Mouse (Mus musculus) adrenal gland, adult 2 months (tissue): ENCODE results near the gene Shb. TPM values are rescaled to one million over a fixed set of nuclear protein-coding genes. Genes with fewer than 3 reads are reported as not detected.

Experiments
- DNase-seq: peaks from one replicate; pipeline ENCODE4 v3.0.0; 2021
- polyA plus RNA-seq: library from polyadenylated mRNA; depleted of rRNA; stranded (reverse); fragments of >200 nt; gene quantifications from 2 replicates; pipeline ENCODE4 v1.2.3, GENCODE M21; 2012
- total RNA-seq, 2 experiments: library from RNA; stranded (reverse); gene quantifications; 2 replicates each; pipeline ENCODE4 v1.2.3; 2021

Gene Shb
- total and polyA plus RNA-seq, 3 experiments = 48.7 to 154 (median 106) TPM

GRCm38 (mm10) chr4:45455001-45455400 lies 77.3 kb downstream of the Shb start:
- no peak for DNase-seq

DNA sequence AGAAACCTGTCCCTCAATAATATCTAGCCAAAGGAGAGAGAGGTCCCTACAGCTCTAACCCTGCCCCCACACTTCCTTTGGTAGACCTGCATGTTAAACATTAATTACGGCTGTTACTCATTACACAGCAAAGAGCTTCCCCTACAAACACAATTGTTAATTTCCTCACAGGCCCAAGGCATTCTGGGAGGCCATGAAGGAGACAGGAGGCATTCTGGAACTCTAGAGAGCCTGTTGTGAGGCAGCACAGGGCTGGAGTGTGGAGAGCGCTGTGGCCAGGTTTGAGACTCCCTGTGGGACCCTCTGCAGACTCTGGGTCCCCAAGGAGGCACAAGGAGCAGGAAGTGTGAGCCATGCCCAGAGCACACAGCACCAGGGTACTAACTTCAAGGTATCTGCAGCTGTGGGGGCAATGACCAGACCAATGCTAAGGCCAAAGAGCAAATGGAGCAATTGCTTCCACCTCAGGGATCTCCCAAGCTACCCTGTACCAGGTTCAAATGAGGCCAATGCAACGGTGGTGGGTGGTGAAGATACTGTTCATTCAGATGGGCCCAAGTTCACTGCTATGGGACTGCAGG lies 78.9 kb downstream of the Shb start:
- peak; percentile 28 for DNase-seq

DNA sequence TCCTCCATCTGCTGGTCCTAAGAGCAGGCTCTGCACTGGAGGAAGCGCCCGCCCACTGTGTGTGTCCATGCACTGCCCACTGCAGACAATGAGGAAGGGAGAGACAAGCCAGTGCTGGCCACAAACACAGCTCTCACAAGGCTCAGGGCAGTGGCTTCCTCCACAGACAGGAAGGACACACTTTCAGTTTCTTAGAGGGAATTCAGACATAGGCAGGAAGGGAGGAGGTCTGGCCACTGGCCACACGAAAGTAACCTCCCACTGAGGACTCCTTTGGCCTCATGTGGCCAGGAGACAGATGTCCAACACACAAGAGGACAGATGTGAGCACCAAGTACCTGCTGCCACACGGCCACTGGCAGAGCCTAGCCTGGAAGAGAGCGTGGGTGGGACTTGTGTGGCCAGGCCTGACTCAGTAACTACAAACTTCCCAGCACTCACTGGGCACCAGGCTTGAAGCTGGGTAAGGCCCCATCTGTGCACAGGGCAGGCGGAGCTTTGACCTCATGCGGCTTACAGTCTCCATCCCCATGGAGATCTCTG lies 79.6 kb downstream of the Shb start:
- peak; percentile 60 for DNase-seq

- DNase-seq = no peak
Observed at GRCm38 (mm10) chr4:45449012-45449411, 83.3 kb downstream of the Shb start.

- no peak for DNase-seq
Observed at GRCm38 (mm10) chr4:45448481-45448880, 83.8 kb downstream of the Shb start.

DNA sequence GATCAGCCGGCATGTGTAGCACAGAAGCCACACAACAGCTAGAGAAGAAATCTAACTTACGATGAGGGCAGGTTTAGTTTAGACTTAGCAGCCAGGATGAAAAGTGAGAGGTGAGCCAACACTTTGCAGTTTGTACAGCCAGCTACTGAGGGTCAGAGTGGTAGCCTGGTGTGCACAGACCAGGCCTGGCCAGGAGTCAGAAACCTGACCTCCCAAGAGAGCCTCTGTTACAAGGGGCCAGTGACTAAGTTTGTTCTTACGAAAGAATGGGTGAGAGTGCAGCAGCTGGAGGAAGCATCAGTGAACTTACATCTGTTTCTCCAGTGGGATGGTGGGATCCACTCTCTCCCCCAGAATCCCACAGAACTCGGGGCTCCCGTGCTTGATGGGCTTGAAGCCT lies 85.1 kb downstream of the Shb start:
- DNase-seq = peak; percentile 76

- no peak for DNase-seq
Observed at GRCm38 (mm10) chr4:45445235-45445634, 87.0 kb downstream of the Shb start.

DNA sequence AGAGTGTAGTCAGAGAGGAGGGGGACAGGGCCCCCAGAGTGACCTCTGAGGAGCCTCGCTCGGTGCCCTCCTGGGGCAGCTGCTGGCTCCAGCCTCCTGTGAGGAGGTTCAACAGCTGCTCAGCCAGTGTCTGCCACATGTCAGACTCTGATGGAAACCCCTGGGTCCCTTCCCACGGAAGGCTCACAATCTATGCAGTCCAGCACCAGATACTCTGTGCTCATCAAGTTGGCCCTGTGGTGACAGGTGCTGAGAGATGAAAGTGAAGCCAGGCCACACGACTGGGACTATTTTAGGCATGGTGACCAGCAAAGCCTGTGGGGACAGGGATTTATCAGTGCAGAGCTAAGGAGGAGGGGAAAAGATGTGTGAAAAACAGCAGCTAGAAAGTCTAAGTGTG lies 87.5 kb downstream of the Shb start:
- no peak for DNase-seq

GRCm38 (mm10) chr4:45443652-45444051 lies 88.6 kb downstream of the Shb start:
- no peak for DNase-seq

GRCm38 (mm10) chr4:45442237-45442636 lies 90.0 kb downstream of the Shb start:
- DNase-seq = no peak

DNA sequence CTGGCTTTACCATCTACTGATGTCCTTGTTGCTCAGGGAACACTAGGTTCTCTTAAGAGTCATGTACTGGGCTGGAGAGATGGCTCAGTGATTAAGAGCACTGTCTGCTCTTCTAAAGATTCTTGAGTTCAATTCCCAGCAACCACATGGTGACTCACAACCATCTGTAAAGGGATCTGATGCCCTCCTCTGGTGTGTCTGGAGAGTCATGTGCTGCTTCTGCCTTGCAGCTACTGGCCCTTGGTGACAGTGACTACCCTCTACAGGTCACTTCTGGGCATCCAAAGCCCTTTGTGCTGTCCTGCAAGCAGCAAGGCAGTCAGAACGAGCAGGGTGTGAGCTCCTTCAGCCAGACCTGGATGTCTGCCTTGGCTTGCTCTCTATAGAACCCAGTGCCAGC lies 90.5 kb downstream of the Shb start:
- no peak for DNase-seq

DNA sequence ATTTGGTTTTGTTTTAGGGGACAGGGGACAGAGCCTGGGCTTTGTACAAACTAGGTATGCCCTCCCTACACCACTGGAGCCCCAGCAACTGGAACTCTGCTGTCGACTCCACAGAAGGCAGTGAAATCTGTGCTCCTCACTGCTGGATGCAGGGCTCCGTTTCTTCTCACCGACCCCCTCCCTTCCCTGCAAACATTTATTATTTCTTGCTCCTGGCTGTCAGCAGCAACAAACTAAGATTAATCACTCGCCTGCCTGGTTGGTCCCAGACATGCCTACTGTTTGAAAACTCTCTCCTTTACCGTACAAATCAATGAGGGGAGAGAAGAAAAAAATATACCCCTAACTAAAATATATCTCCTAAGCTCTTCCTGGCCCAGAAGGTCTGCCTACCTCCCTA lies 93.0 kb downstream of the Shb start:
- DNase-seq = no peak

- no peak for DNase-seq
Observed at GRCm38 (mm10) chr4:45437010-45437409, 95.3 kb downstream of the Shb start.

DNA sequence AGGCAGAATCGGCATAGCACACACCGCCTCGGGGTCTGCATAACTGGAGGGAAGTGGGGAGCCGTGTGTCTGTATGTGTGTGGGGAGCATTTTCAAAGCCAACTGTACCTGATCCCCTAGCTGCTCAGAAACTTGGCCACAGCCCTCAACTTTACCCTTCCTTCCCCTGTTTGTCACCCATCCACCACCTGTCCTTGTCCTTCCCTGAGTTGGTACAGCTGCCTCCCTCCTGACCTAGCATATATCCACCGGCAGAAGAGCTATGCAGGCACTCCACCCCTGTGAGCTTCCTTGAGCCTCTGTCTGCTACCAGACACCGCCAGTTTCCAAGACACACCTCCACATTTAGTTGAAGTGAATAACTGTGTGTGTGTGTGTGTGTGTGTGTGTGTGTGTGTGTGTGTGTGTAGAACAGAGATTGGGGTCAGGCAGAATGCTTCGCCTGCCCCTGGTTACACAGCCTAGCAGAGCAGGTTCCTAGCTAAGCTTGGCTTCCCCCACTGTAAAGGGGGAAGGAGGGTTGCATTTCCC lies 95.8 kb downstream of the Shb start:
- no peak for DNase-seq

DNA sequence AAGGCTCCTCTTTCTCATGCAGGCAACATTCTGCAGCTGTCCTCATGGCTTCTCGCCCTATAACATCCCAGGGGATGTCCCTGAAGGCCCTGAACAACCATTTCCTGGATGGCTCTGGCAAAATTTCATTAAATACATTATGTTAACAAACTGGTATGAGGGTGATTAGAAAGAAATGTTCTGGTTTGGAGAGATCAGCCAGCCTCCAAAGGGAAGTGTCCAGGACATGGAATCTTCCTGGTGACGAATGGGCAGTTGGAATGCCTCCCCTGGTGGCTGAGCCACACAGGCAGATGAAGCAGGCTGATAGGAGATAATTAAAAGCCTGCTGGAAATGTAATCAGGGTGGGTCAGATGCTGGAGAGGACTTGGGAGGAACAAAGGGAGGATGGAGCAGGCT lies 96.4 kb downstream of the Shb start:
- no peak for DNase-seq

DNA sequence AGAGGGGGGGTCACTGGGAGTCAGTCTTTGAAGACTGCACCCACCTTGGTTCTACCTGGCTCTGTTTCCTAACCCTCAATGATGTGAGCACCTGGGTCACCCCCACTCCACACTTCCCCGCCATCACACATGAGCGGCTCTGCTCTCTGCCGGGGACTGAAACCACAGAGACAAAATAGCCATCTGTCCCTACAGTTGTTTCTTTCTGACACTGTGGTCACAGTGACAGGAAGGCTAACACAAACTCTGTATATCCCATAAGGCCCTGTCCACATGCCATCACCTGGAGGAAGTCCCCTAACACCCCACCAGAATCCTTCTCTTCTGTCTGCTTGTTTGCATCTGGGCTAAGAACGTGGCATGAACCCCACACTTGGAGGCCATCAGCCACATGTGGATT lies 97.6 kb downstream of the Shb start:
- DNase-seq = no peak

- DNase-seq = no peak
Observed at GRCm38 (mm10) chr4:45434071-45434470, 98.2 kb downstream of the Shb start.

DNA sequence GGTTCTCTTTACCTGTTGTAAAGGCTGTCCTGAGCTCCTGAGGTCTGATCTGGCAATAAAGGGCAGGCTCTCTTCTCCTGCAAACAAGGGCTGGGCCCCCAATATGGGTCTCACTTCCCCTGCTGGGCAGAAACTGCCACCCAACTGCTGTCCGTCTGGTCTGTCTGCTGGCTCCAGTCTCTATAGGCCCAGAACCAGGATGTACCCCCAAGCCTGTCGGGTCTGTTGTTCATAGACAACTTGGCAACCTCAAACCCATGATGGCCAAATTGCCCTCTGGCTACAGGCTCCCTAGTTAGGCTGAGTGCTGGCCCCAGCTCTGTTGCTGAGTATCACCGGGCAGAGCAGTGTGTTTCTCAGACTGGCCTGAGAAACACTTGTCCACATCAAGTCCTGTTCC lies 100.5 kb downstream of the Shb start:
- no peak for DNase-seq

DNA sequence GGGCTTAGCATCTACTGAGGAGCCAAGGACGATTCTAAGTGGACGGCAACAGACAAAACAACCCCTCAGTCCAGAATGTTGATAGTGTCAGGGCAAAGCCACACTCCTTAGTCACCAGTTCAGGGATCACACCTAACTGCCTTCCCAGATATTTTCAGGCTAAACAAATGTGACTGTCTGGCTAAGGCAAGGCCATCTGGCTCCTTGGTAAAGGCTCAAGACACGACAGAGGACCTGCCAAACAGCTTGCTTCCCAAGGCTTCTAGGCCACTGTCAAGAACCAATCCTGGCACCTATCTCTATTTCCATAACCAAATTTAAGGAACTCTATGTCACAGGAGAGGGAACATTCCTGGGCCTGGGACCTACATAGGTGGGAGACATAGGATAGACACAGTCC lies 101.0 kb downstream of the Shb start:
- DNase-seq = no peak

DNA sequence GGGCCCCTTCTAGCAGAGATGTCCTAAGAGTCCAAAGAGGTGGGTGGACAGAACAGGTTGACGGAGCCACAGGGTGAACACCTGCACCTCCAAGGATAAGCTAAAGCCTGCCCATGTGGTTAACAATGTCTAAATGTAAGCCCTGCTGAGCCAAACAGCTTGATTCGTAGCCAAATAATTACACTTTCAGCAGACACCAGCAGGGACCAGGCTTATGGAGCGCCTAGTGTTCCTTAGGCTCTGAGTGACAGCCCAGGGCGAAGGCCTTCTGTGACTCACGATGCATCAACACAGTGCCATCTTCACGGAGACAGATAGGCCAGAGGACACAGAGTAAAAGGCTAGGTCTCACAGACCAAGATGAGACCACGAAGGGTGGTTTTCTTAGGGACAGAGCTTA lies 102.8 kb downstream of the Shb start:
- peak; percentile 74 for DNase-seq

DNA sequence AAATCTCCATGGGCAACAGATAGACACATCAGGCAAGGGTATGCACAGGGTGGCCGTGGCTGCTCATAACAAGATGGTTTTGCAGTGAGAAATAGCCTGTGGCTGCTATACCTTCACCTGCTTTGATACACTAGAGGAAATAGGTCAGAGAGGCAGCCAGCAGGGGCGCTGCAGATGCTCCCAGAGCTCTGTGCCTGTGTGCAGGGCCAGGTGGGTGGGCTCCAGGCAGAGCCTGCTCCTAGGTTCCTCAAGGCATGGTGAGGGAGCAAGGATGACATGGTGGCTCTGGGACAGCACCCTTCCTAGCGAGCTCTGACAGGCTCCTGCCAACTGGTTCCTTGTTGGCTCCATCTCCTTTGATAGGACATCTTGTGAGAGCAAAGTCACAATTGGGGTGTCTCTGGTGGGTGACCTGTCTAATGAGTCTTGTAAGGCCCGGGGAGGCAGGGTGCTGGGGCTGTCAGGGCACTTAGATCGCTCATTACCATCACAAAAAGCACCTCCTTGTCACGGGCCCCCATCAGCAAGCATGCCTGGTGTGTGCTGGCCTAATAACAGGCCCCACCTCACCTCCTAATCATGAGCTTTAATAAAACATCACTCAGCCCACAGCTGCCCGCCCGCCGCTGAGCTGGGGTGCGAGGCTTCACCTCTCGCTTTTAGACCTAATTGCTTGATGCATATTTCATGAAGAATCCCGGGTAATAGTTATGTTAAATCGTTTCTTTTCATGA lies 105.4 kb downstream of the Shb start:
- DNase-seq = no peak

- DNase-seq = no peak
Observed at GRCm38 (mm10) chr4:45423406-45423805, 108.9 kb downstream of the Shb start.

DNA sequence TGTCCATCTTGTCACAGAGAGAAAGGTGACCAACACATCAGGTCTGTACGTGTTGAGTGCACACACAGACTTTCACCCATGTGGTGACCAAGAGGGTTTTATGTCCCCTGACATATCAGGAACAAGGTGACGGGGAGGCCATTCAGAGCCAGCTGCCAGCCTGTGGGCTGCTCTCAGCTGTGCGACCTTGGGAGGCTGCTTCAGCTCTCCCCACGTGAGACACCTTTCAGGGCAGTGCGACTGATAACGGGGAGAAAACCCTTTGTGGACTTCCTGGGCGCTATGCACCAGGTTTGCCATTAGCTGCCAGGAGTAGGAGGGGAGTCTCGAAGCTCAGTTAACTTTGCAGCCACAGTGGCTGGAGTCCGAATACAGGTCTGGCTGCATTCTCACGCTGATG lies 109.6 kb downstream of the Shb start:
- DNase-seq = no peak
